Mouse (Mus musculus) CH12.LX (cell line): ENCODE data around the gene Col5a1. TPM values are rescaled to one million over a fixed set of nuclear protein-coding genes. Genes with fewer than 3 reads are reported as not detected.

Experiments used
- DNase-seq: peaks from one replicate; pipeline ENCODE4 v3.0.0-alpha.2; 2013; ENCODE audit errors: extremely low read depth
- H3K27ac ChIP-seq: 2 replicates; pipeline ENCODE4 v1.5.1; 2012; ENCODE audit warnings: low read depth, mild to moderate bottlenecking, control low read depth, moderate library complexity; ENCODE audit not compliant: insufficient read depth
- H3K27me3 ChIP-seq: replicated peaks from 2 replicates; pipeline ENCODE3; 2012; ENCODE audit warnings: inconsistent platforms
- H3K36me3 ChIP-seq, 2 experiments: replicated peaks in 1 of 2; 2 replicates each; pipeline versions ENCODE3 to v1.6.1; 2012; ENCODE audit warnings: inconsistent platforms in 1 of 2, low read length in 1 of 2, mild to moderate bottlenecking in 1 of 2, mixed read lengths in 1 of 2, moderate library complexity in 1 of 2; ENCODE audit not compliant: control insufficient read depth in 1 of 2, insufficient read depth in 1 of 2
- H3K4me1 ChIP-seq, 2 experiments: 2 replicates each; pipeline ENCODE4 v1.6.1; 2012; ENCODE audit warnings: inconsistent platforms in 1 of 2, moderate library complexity in 1 of 2; ENCODE audit not compliant: insufficient read depth in 2 of 2, control insufficient read depth in 1 of 2
- H3K4me2 ChIP-seq: 2 replicates; pipeline ENCODE4 v1.6.1; 2012; ENCODE audit warnings: low read depth, mild to moderate bottlenecking, control low read depth; ENCODE audit not compliant: poor library complexity, insufficient read depth, severe bottlenecking
- H3K4me3 ChIP-seq, 3 experiments: fragments of 150-350 bp in 1 of 3; sonication (generic) in 1 of 3; replicated peaks in 1 of 3; 2 replicates each; pipeline versions ENCODE3 to v1.5.1; 2011 to 2012; ENCODE audit warnings: low read depth in 2 of 3, low read length in 2 of 3, mild to moderate bottlenecking in 2 of 3, moderate library complexity in 2 of 3, control low read depth in 1 of 3, improper control_type of control experiment in 1 of 3, inconsistent platforms in 1 of 3, mixed read lengths in 1 of 3; ENCODE audit not compliant: poor library complexity in 1 of 3
- H3K79me2 ChIP-seq: replicated peaks from 2 replicates; pipeline ENCODE4 v1.6.1; 2012; ENCODE audit warnings: mild to moderate bottlenecking, moderate library complexity; ENCODE audit not compliant: control insufficient read depth, poor library complexity, insufficient read depth, severe bottlenecking; ENCODE audit errors: extremely low read depth
- H3K9ac ChIP-seq: 2 replicates; pipeline ENCODE4 v1.6.1; 2012; ENCODE audit warnings: low read depth, mild to moderate bottlenecking, control low read depth, moderate library complexity; ENCODE audit not compliant: insufficient read depth
- H3K9me3 ChIP-seq: replicated peaks from 2 replicates; pipeline ENCODE3; 2012; ENCODE audit warnings: low read length, inconsistent platforms, mixed read lengths
- CTCF ChIP-seq, 2 experiments: IDR thresholded peaks in 1 of 2; conservative IDR thresholded peaks in 1 of 2; 2 replicates each; pipeline ENCODE4 v1.5.1; 2011 to 2012; ENCODE audit warnings: low read depth in 2 of 2, low read length in 2 of 2, improper control_type of control experiment in 1 of 2, inconsistent platforms in 1 of 2, mild to moderate bottlenecking in 1 of 2, moderate library complexity in 1 of 2
- EP300 ChIP-seq: IDR thresholded peaks from 2 replicates; pipeline ENCODE4 v1.6.1; 2011; ENCODE audit warnings: low read length, improper control_type of control experiment
- ETS1 ChIP-seq: conservative IDR thresholded peaks from 2 replicates; pipeline ENCODE4 v1.6.1; 2012; ENCODE audit warnings: low read depth, mild to moderate bottlenecking, inconsistent platforms, low read length, improper control_type of control experiment, moderate library complexity
- HCFC1 ChIP-seq: IDR thresholded peaks from 2 replicates; pipeline ENCODE4 v1.6.1; 2012; ENCODE audit warnings: low read depth, mild to moderate bottlenecking, inconsistent platforms, low read length, improper control_type of control experiment
- JUND ChIP-seq: conservative IDR thresholded peaks from 2 replicates; pipeline ENCODE4 v1.6.1; 2011; ENCODE audit warnings: low read depth, low read length, improper control_type of control experiment
- KAT2A ChIP-seq: IDR thresholded peaks from 2 replicates; pipeline ENCODE4 v1.6.1; 2012; ENCODE audit warnings: low read length, improper control_type of control experiment, inconsistent platforms; ENCODE audit not compliant: insufficient replicate concordance
- MAFK ChIP-seq: IDR thresholded peaks from 2 replicates; pipeline ENCODE4 v1.6.1; 2011; ENCODE audit warnings: low read length, improper control_type of control experiment; ENCODE audit not compliant: insufficient replicate concordance
- MAX ChIP-seq: IDR thresholded peaks from 2 replicates; pipeline ENCODE4 v1.6.1; 2011; ENCODE audit warnings: low read length, improper control_type of control experiment
- MAZ ChIP-seq: IDR thresholded peaks from 2 replicates; pipeline ENCODE4 v1.6.1; 2012; ENCODE audit warnings: low read depth, mild to moderate bottlenecking, inconsistent platforms, low read length, improper control_type of control experiment, moderate library complexity
- MEF2A ChIP-seq: IDR thresholded peaks from 2 replicates; pipeline ENCODE4 v1.6.1; 2014; ENCODE audit warnings: low read depth, mild to moderate bottlenecking, inconsistent platforms, low read length, improper control_type of control experiment, borderline replicate concordance
- MXI1 ChIP-seq: IDR thresholded peaks from 2 replicates; pipeline ENCODE4 v1.6.1; 2011; ENCODE audit warnings: mild to moderate bottlenecking, low read depth, low read length, improper control_type of control experiment
- MYC ChIP-seq: IDR thresholded peaks from 2 replicates; pipeline ENCODE4 v1.6.1; 2011; ENCODE audit warnings: low read depth, mild to moderate bottlenecking, improper control_type of control experiment, low read length
- NELFE ChIP-seq: IDR thresholded peaks from 2 replicates; pipeline ENCODE4 v1.6.1; 2011; ENCODE audit warnings: low read depth, low read length, improper control_type of control experiment
- NRF1 ChIP-seq: IDR thresholded peaks from 2 replicates; pipeline ENCODE4 v1.6.1; 2014; ENCODE audit warnings: low read depth, mild to moderate bottlenecking, inconsistent platforms, low read length, improper control_type of control experiment, moderate library complexity
- POLR2AphosphoS2 ChIP-seq: IDR thresholded peaks from 2 replicates; pipeline ENCODE4 v1.6.1; 2011; ENCODE audit warnings: low read depth, low read length, improper control_type of control experiment
- RAD21 ChIP-seq: IDR thresholded peaks from 2 replicates; pipeline ENCODE4 v1.6.1; 2011; ENCODE audit warnings: low read depth, mild to moderate bottlenecking, low read length, improper control_type of control experiment, moderate library complexity
- RCOR1 ChIP-seq: conservative IDR thresholded peaks from 2 replicates; pipeline ENCODE4 v1.6.1; 2012; ENCODE audit warnings: low read depth, mild to moderate bottlenecking, inconsistent platforms, low read length, improper control_type of control experiment
- SIN3A ChIP-seq: IDR thresholded peaks from 2 replicates; pipeline ENCODE4 v1.6.1; 2012; ENCODE audit warnings: low read length, improper control_type of control experiment, inconsistent platforms
- TBP ChIP-seq: conservative IDR thresholded peaks from 2 replicates; pipeline ENCODE4 v1.6.1; 2011; ENCODE audit warnings: low read depth, low read length, improper control_type of control experiment
- TCF12 ChIP-seq: IDR thresholded peaks from 2 replicates; pipeline ENCODE4 v1.6.1; 2014; ENCODE audit warnings: low read depth, mild to moderate bottlenecking, inconsistent platforms, low read length, improper control_type of control experiment
- USF1 ChIP-seq: IDR thresholded peaks from 2 replicates; pipeline ENCODE4 v1.6.1; 2014; ENCODE audit warnings: low read depth, mild to moderate bottlenecking, inconsistent platforms, low read length, improper control_type of control experiment
- USF2 ChIP-seq: conservative IDR thresholded peaks from 2 replicates; pipeline ENCODE4 v1.6.1; 2011; ENCODE audit warnings: low read depth, low read length, improper control_type of control experiment
- ZC3H11A ChIP-seq: IDR thresholded peaks from 2 replicates; pipeline ENCODE4 v1.6.1; 2012; ENCODE audit warnings: low read depth, mild to moderate bottlenecking, inconsistent platforms, low read length, improper control_type of control experiment
- ZNF384 ChIP-seq: IDR thresholded peaks from 2 replicates; pipeline ENCODE4 v1.6.1; 2012; ENCODE audit warnings: low read depth, low read length, improper control_type of control experiment, inconsistent platforms
- dilution Hi-C: fragments of 300-500 bp; cut with MboI; formaldehyde crosslinking; loops from 2 replicates; pipeline ENCODE4 v1.14.3; 2020; ENCODE audit warnings: low sequenced_read_pairs; ENCODE audit not compliant: extremely low pct_unique_long_range_greater_than_20kb, extremely low pct_ligation_motif_present
- in situ Hi-C: fragments of 300-500 bp; cut with MboI; formaldehyde crosslinking; loops from 3 replicates; pipeline ENCODE4 v1.14.3; 2019; ENCODE audit warnings: low sequenced_read_pairs, low pct_ligation_motif_present, low pct_unique_long_range_greater_than_20kb, mixed read lengths
- polyA plus RNA-seq: library from polyadenylated mRNA; unstranded; fragments of >175 nt; gene quantifications from 2 replicates; pipeline ENCODE4 v1.2.1, GENCODE M21; 2012; ENCODE audit warnings: low read depth; ENCODE audit not compliant: insufficient read length
- total RNA-seq, 2 experiments: library from RNA; depleted of rRNA; stranded (reverse); fragments of 300-350 nt in 1 of 2; fragments of >200 nt in 1 of 2; gene quantifications; 2 replicates each; pipeline ENCODE4 v1.2.3; 2012 to 2014

The Col5a1 gene
- total and polyA plus RNA-seq, 3 experiments: 0.04 TPM; not detected in 2

GRCm38 (mm10) chr2:28005187-28005586, 119.0 kb downstream of the Col5a1 start:
- H3K9me3 ChIP-seq: no peaks in the 10 kb centered on the region
- H3K9ac ChIP-seq: no peak overlapping the region
- peaks cover 98% of the 10 kb centered on the region for H3K27me3 ChIP-seq
- H3K79me2 ChIP-seq: no peaks in the 10 kb centered on the region
- no peak overlapping the region for H3K4me3 ChIP-seq
- TF ChIP-seq ETS1 (no peak), USF1 (no peak), POLR2AphosphoS2 (no peak), SIN3A (no peak), RAD21 (no peak), RCOR1 (no peak), JUND (no peak), USF2 (no peak), TBP (no peak), ZC3H11A (no peak), HCFC1 (no peak), KAT2A (no peak), NELFE (no peak)
- dilution Hi-C loops (no loop called here), in situ Hi-C loops (no loop called here)
- no peak overlapping the region for H3K4me2 ChIP-seq
- no peaks in the 10 kb centered on the region for H3K4me1 ChIP-seq
- no peak overlapping the region for H3K27ac ChIP-seq
- H3K36me3 ChIP-seq: no peaks in the 10 kb centered on the region
- DNase-seq: no peak

- Histone ChIP-seq H3K27ac (no peak overlapping the region), H3K4me2 (no peak overlapping the region), H3K9me3 (no peaks in the 10 kb centered on the region), H3K27me3 (peaks cover 98% of the 10 kb centered on the region), H3K79me2 (no peaks in the 10 kb centered on the region), H3K4me1 (no peaks in the 10 kb centered on the region), H3K9ac (no peak overlapping the region), H3K4me3 (no peak overlapping the region), H3K36me3 (no peaks in the 10 kb centered on the region)
- TF ChIP-seq TCF12 (no peak), MXI1 (no peak), ZNF384 (no peak), MAX (no peak), MEF2A (no peak), USF2 (no peak), MYC (no peak), NRF1 (no peak), MAFK (no peak), USF1 (no peak), EP300 (no peak), CTCF (conservative IDR thresholded peaks at IDR 0.05 in 1 of 2, IDR thresholded peaks at IDR 0.05 in 1 of 2; ENCODE audit: low read depth in 2 of 2, low read length in 2 of 2) (no peak), HCFC1 (no peak), KAT2A (no peak), MAZ (no peak)
- no peak for DNase-seq
- in situ Hi-C loops: no loop called here
- dilution Hi-C loops: no loop called here
These were observed 122.0 kb downstream of the Col5a1 start for GRCm38 (mm10) chr2:28008261-28008660.
